Mouse (Mus musculus) kidney, postnatal 36 days (tissue): ENCODE results near the gene Spo11.

Source experiments
- DNase-seq, 2 experiments: peaks; one replicate each; pipeline ENCODE4 v3.0.0; 2021 to 2022; ENCODE audit warnings: mixed read lengths in 2 of 2

Spo11 gene

DNA sequence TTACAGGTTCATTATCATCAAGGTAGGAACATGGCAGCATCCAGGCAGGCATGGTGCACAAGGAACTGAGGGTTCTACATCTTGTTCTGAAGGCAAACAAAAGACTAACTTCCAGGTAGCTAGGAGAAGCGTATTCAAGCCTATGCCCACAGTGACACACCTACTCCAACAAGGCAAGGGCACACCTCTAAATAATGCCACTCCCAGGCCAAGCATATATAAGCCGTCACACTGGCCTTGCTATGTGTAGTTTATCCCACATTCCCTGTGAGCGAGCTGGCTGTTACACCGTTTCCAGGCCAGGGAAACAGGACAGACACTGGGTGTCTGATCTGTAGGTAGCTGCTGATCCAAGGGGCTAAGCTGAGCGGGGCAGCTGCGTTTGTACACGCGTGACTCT lies 33.9 kb downstream of the Spo11 start:
- DNase-seq = no peak

GRCm38 (mm10) chr2:173014741-173015287 lies 37.3 kb downstream of the Spo11 start:
- no peak for DNase-seq

DNA sequence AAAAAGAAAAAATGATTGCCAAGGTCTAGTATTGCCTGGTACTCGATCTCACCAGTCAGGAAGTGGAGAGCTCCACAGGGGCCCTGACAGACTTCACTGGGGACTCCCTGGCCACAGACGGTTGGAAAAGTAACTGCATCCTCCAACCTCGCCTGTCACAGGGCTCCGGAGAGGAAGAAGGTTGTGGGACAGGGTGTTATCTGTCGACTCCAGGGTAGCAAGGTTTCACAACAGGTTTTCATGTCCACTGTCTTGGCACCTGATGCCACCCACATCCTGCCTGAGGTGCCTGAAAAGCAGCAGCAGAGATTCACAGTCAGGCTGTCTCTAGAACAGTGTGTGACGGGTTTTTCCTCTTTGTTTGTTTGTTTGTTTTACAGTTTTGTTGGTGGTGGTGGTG lies 40.4 kb downstream of the Spo11 start:
- no peak for DNase-seq

DNA sequence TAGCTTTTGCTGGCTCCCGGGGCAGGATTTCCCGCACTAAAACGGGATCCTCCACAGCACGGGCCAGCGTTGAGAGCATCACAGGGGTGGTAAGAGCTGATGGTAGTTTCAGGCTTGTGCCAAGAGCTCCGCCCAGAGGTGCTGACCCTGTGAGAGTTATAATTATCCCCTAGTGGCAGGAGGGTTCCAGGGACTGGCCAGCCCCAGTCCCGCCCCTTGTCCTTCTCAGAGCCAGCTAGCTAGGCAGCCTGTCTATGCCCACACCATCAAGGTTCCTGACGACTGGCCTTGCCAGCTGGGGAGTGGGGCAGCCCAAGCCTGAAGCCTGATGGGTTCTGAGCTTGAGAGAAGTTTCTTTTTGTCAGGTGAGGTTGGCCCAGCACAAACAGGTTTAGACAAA lies 41.1 kb downstream of the Spo11 start:
- DNase-seq = peak; percentile 56 to 63

- no peak for DNase-seq
These were observed 41.8 kb downstream of the Spo11 start for GRCm38 (mm10) chr2:173019322-173019721.

DNA sequence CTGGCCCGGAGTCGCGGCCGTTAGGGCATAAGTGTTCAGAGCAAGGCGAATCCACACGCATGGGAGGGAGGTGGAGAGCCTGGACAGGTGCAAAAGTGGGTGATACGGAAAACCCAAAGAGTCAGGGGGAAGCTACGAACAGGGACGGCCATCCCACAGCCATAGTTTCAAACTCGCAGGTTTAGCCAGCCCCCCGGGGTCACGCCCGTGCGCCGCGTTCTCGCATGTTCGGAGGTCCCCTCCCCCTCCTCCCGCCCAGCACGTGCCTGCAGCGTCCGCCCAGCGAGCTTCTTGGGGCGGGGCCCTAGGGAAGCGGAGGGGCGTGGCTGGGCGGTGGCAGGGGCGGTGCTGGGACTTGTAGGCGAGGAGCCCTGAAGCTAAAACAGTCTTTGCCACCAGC lies 42.3 kb downstream of the Spo11 start:
- peak; percentile 93 to 96 for DNase-seq

GRCm38 (mm10) chr2:173020430-173020829 lies 42.9 kb downstream of the Spo11 start, which contains the start of gene Rbm38:
Gene Rbm38, plus strand, starts transcription at chr2:173020498.
- DNase-seq = no peak

- DNase-seq = peak; percentile 94 to 98
These were observed 44.1 kb downstream of the Spo11 start for GRCm38 (mm10) chr2:173021633-173022055.

GRCm38 (mm10) chr2:173022056-173022681 lies 44.7 kb downstream of the Spo11 start:
- peak in 1 of 2 experiments; percentile 60 for DNase-seq

DNA sequence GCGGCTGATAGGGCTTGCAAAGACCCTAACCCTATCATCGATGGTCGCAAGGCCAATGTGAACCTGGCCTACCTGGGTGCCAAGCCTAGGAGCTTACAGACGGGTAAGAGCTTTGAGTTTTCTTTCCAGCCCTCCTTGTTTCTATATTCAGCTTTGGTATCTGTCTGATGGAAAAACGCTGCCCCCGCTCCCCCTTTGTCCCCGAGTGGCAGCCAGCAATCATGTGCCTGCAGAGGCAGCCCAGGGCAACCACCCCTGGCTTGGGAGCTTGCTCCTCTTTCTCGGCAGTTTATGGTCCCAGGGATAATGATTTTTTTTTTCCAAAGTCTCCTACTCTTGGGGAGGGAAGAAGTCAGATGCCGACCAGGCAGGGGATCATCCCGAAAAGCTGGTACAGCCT lies 45.3 kb downstream of the Spo11 start:
- DNase-seq = no peak

DNA sequence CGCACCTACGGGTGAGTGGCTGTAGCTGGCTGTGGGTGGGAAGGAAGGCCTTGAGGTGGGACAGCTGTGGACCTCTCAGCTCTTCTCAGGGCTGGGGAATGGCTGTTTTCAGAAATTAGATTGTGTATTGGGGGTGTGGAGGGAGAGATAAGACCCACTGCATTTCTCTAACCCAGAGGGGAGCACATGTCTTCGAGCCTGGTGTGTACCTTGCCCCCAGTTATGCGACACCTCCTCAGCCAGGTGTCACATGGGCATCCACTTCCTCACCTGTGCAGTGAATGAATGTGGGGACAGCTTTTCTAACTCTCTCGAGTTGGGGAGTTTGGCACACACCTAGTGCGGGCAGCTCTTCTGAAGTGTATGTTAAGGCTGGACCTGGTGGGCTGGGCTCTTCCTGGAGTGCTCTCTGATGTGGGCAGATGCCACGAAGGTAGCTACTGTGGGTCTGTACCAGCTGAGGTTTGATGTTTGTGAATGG lies 45.9 kb downstream of the Spo11 start:
- DNase-seq = no peak

DNA sequence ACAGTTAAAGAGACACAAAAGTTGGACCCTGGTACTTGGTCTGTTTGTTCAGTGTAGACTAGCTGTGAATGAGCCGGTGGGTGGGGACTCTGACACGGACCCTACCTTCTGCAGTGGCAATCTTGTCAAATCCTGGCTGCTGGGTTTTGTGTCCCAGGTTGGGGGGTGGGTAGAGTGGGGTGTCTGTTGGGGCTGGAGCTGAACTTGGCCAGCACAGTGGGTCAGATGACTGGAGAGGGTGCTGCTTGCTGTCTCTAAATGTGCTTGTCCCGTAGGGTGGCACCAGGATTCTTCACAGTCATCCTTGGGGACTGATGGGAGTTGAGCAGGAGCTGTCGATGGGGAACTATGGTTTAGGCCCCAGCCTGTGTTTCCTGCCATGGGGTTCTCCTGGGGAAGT lies 46.5 kb downstream of the Spo11 start:
- DNase-seq = no peak

DNA sequence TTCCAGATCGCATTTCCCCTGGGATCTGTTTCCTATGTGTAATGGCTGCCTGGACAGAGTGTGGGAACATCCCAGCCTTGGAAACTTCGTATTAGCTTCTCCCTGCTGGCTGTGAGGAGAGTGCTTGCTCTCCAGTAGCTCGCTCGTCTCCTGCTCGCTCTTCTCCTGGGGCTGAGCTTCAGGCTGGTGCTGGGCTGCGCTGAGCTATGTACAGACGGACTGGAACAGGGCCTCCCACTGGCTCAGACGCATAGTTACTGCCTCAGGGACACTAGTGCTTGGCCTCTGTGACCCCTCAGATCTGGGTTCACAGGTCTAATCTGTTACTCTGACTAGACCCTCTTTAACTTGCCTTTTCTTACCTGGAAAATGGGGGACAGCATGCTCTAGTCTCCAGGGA lies 46.9 kb downstream of the Spo11 start:
- DNase-seq = no peak

GRCm38 (mm10) chr2:173024938-173025337 lies 47.4 kb downstream of the Spo11 start:
- no peak for DNase-seq

DNA sequence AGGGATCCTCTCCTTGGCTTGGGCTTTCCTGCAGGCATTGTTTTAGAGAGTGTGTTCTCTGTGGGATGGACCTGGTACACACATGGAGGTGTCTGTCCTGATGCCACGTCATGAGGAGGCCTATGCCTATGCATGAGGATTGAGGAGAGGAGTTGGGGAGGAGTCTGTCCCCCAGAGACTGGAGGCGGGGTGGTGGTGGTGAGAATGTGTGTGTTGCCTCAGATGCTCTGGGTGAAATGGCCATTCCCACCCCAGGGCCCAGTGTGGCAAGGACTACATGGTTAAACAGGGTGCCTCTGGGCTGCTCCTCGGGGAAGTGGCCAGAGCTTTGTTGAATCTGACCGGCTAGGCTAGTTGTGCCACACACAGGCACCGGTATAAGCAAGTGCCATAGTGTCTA lies 48.8 kb downstream of the Spo11 start:
- no peak for DNase-seq

GRCm38 (mm10) chr2:173026688-173027131 lies 49.2 kb downstream of the Spo11 start:
- DNase-seq = no peak

DNA sequence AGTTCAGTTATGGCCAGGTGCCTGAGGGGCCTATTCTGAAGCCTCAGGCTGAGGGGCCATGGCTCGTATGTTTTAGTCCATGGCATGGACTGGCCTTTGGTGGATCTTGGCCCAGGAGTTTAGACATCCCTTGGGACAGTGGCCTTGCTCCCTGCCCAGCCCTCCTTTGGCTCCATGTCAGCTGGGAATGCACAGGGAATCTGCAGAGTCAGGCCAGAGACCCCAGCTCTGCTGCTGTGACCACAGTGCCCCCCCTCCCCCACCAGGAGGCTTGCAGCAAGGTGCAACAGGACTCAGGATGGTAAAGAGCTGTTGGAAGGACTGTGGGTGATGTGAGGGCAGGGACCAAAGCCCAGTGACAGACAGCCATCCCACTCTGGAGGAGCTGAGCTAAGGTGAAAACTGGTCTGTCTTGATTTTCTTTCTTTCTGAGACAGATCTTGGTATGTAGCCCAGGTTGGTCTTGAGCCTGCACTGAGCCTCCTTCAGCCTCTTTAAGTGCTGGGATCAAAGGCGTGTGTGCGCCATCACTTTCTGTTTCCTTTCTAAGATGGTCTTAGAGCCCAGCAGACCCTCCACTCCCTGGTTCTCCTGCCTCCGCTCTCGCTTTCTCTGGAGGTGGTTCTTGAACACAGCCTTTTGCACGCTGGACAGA lies 49.8 kb downstream of the Spo11 start:
- no peak for DNase-seq

GRCm38 (mm10) chr2:173027824-173028495 lies 50.5 kb downstream of the Spo11 start:
- no peak for DNase-seq

DNA sequence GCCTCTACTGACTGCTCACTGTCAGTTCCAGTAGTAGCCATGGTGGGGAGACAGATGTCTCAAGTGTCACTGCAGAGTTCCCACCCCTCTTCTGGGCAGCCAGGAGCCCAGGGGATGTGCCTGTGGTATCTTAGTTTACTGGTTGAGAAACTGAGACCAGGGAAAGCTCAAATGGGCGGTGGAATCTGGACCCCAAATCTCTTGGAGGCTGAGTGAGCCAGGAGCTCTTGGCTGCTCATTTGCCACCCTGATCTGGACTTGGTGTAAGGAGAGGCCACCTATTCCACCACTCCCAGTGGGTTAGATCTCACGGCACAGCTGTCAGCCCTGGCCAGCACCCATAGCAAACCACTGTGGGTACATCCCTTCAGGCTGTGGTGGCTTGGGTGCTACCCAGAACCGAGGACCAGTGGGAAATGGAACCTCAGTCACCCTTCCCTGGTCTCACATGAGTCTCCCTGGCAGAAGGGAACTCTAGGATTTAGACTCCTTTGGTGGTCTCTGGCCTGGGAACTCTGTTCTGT lies 51.1 kb downstream of the Spo11 start:
- DNase-seq = no peak

DNA sequence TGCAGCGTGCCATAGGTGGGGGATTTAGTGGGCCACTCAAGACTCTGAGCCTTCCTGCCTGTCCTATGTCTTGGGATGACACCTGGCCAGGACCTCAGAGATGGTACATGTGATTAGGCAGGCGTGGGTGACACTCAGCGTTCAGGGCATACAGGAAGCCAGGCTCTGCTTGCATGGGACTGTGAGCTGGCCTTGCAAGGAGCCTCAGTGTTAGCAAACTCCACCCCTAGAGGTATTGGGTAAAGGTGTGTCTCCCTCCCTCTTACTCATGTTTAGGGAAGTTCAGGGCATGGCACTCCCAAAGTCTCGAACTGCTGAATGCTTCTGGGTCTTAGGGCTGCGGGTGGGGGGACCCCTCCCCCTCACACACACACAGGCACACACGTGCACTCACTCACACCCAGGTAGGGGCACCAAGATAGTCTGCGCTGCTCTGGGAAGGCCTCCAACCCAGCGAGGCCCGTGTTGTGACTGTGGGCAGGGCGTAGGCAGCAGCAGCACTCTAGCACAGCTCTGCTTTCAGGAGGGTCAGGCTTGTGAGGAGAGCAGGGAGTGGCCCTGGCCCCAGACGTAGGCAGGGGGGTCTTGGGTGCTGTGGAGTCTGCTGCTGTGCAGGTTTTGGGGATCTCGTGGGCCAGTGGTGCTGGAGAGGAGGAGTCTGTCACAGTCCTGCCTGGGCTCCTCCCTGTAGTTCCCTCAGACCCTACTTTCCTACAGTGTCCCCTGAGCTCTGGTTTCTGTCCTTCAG lies 53.3 kb downstream of the Spo11 start:
- DNase-seq = no peak

DNA sequence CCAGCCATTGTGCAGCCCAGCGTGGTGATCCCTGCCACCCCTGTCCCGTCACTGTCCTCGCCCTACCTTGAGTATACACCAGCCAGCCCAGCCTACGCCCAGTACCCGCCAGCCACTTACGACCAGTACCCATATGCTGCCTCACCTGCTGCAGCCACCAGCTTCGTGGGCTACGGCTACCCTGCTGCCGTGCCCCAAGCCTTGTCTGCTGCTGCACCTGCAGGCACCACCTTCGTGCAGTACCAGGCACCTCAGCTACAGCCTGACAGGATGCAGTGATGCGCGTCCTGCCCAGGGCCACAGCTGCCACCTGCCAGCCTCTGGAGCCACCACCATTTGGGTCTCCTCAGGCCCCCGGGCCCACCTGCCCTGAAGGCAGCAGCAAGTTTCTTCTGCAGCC lies 56.0 kb downstream of the Spo11 start:
- no peak for DNase-seq

DNA sequence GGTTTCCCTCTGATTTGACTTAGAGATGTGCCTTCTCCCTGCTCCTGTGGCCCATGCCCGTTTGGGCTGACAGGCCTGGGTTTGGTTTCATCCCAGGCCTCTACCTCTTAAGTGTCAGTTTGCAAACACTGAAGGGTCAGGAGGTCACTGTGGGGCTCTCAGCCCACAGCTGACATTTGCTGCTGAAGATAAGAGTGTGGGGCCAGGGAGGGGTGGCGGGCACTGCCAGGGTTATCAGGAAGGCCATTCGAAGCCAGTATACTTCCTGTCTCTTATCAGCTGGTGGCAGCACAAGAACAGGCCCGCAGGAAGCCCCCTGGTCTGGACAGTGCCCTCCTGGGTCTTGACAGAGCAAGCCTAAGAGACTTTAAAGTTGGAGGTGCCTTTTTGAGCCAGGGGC lies 57.5 kb downstream of the Spo11 start:
- no peak for DNase-seq

GRCm38 (mm10) chr2:173035653-173036052 lies 58.2 kb downstream of the Spo11 start:
- DNase-seq = no peak
